Mouse (Mus musculus) urinary bladder, postnatal 36 days (tissue): ENCODE measurements around the gene 4930444G20Rik.
"Not testable (repeated sequence)": the region's sequence is repeated elsewhere in the genome, so short reads cannot be mapped to it uniquely, and the experiment has no call there.

Source experiments
- DNase-seq, 2 experiments: peaks; one replicate each; pipeline ENCODE4 v3.0.0; 2022; ENCODE audit warnings: low spot score in 2 of 2, mixed read lengths in 1 of 2

The 4930444G20Rik gene

GRCm38 (mm10) chr10:22067979-22068378, at the start of gene 4930444G20Rik:
TSS of gene 4930444G20Rik (minus strand) at chr10:22068079.
- not testable (repeated sequence) for DNase-seq

- DNase-seq: no peak
These were observed 6.7 kb upstream of the 4930444G20Rik start for GRCm38 (mm10) chr10:22074531-22074930.

DNA sequence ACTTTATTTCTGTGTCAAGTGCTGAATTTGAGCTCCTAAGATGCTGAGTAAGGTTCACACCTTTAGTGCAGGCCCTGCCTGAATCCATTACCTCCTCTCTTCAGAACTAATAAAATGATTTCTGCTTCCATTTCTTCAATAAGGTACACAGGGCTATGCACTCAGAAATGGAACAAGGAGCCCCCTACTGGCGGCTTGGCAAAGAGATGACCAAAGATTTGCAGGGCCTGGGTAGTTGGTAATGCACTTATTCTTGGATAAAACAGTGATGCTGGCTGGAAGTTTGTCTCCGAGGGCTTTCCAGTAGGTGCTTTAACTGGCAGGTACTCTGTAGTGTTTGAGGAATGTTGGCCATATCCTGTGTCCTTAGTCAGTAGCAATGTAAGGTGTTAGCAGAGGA, 4.9 kb upstream of the 4930444G20Rik start:
- DNase-seq: no peak

GRCm38 (mm10) chr10:22070576-22070975, 2.7 kb upstream of the 4930444G20Rik start:
- DNase-seq: no peak

DNA sequence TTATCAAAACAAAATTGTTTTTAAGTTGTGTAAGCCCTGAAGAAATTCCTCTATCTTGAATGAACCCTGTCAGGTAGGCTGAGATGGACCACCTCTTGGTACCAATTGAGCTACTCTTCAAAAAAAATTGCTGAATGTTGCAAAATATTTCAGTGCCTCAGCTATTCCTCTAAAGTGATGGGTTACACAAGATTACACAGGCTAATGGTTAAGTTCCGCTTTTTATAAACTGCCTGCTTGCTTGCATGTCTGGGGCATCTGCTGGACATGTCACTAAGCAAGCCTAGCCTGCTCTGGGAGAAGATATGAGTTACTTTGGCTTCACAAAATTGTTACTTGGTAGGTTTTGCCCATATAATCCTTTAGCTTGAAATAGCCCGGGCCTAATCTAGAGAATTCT, 2.3 kb upstream of the 4930444G20Rik start:
- no peak for DNase-seq

DNA sequence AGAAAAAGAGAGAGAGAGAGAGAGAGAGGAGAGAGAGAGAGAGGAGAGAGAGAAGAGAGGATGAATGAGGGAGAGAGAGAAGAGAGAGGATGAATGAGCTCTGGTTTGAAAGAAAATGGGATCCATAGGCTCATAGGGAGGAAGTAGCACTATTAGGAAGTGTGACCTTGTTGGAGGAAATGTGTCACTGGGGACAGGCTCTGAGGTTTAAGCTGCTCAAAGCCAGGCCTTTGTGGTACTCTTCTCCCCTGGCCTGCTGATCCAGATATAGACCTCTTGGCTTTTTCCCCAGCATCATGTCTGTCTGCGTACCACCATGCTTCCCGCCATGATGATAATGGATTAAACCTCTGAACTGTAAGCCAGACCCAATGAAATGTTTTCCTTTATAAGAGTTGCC, 8.5 kb downstream of the 4930444G20Rik start:
- DNase-seq: no peak

GRCm38 (mm10) chr10:22059026-22059325, 8.9 kb downstream of the 4930444G20Rik start:
- DNase-seq: no peak

DNA sequence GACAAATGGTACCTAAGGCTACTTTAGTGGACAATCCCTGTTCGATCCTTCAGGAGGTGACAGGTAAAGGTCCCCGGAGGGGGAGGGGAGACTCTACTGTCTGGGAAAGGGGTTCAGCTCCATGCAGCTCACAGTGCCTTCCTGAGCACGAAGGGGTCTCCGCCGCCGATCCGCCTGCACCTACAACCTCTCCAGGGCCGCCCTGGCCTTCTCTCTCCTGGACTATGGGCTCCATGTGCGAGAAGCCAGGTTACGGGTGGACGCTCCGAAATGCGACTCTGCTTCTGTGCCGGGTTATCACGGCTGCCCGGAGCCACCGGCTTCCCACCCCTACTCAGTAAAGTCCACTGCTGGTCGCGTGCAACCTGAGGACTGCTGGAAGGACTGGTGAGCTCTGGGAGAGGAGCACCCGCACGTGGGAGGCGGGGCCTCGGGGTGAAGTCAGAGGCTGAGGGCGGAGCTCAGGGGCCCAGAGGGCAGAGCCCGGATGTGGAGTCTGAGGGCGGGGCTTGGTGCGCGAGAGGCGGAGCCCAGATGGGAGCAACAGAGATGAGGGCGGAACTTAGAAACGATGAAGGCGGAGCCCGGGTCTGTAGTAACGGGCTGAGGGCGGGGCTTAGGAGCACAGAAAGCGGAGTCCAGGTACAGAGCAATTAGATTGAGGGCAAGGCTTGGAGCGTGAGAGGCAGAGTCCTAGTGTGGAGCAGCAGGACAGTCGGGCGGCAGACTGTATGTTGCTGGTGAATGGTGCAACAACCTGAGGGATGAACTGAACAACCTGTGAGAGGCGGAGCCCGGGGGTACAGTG, 9.5 kb downstream of the 4930444G20Rik start:
- peak; percentile 93 to 94 for DNase-seq

DNA sequence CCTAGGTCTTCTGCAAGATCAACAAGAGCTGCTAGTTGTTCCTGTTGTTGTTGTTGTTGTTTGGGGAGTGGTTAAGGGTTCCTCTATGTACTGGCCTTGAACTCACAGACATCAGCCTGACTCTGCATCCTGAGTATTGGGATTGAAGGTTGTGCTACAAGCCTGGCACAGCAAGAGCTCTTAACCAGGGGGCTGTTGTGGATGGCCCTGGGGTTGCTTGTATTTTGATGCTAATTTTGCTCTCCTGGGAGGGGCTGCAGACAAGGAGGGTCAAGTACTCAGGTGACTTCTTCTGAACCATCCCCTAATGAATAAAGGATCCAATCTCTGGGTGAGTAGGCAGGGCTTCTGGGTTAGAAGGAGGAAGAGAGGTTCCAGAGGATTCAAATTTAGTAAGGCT, 12.6 kb downstream of the 4930444G20Rik start:
- no peak for DNase-seq

DNA sequence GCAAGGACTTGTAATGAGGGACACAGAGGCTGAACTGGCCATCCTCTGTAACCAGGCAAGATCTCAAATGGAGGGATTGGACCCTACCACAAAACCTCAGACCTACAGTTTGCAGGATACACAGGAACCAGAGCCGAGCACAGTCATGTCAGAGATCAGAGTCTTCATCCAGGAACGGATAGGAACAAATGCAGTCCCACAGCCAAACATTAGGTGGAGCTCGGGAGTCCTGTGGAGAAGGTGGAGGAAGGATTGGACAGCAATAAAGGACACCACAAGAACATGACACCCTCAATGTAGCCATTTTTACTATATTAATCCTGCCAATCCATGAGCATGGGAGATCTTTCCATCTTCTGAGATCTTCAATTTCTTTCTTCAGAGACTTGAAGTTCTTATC, 31.6 kb downstream of the 4930444G20Rik start:
- peak; percentile 52 to 57 for DNase-seq

GRCm38 (mm10) chr10:22034303-22034702, 33.6 kb downstream of the 4930444G20Rik start:
- DNase-seq: no peak

DNA sequence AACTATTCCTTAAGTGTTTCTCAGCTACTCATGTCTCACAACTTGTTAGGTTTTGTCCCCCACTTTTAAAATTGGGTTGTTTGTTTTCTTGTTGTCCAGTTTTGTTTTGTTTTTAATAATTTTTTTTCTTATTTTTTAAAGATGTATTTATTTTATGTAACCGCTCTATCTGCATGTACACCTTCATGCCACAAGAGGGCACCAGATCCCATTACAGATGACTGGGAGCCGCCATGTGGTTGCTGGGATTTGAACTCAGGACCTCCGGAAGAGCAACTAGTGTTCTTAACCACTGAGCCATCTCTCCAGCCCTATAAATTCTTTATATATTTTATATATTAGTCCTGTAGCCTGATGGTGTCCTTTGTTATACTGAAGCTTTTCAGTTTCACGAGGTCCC, 49.3 kb downstream of the 4930444G20Rik start:
- DNase-seq: no peak

DNA sequence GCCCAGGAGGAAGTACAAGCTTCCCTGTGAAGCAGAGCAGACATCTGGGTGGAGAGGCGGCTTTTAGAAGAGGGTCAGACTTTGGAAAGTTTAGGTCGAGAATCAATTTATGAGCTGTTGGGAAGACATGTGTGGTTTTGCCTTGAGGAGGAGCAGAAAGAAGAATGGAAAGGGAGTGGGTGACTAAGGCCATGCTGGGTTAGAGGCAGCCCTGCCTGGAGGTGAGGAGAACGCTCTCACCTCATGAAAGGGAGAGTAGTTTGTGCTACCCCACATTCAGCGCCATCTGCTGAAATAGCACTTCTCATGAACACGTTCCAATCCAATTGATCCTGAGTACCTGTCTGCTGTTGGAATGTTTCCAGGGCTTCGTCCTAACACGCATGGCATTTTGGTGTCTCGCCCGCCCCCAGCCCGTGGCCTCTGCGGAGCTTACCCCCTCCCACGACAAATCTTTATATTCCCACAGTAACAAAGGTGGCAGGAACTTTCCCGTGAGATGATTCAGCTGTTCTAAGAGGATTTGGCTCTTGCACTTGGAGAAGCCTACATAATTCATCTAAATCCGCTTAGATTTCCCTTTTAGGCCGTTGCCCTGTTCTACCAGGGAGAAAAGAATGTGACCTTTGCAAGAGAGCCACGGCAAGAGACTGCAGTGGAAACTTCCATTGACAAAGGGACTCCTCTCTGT, 50.3 kb downstream of the 4930444G20Rik start:
- no peak for DNase-seq
